Mouse (Mus musculus) left cerebral cortex, adult 8-10 months (tissue): Measurements from ENCODE around the gene Arl8b. TPM values are rescaled to one million over a fixed set of nuclear protein-coding genes. Genes with fewer than 3 reads are reported as not detected.

Experiments
- DNase-seq, 2 experiments: peaks; one replicate each; pipeline ENCODE4 v3.0.0; 2022; ENCODE audit warnings: low spot score in 2 of 2
- total RNA-seq, 4 experiments: library from RNA; stranded (reverse); gene quantifications; 2 replicates each; pipeline ENCODE4 v1.2.4; 2022

The Arl8b gene
- total RNA-seq, 4 experiments from 2014 or later, result 199 to 232 (median 219) TPM

DNA sequence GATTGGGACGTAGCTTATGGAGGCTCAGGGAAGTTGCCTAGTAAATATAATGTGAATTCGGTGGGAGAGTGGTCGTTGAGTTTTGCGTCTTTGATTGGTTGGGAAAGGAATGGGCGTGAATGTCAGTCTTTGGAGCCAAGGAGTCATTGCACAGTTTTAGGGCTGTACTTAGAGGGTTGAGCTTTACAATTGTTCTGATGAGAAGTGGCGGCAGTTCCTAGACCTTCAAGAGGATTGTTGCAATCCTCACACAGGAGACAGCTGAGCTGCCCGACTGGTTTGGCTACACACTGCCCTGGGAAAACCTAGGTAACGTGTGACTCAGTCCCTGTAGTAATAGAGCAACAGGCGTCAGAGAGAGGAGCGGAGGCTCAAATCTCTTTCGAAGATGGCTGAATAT, 1.2 kb downstream of the Arl8b start:
- no peak for DNase-seq

GRCm38 (mm10) chr6:108784796-108785195, 1.9 kb downstream of the Arl8b start:
- no peak for DNase-seq

- DNase-seq, result no peak
These were observed 2.7 kb downstream of the Arl8b start for GRCm38 (mm10) chr6:108785551-108785950.

DNA sequence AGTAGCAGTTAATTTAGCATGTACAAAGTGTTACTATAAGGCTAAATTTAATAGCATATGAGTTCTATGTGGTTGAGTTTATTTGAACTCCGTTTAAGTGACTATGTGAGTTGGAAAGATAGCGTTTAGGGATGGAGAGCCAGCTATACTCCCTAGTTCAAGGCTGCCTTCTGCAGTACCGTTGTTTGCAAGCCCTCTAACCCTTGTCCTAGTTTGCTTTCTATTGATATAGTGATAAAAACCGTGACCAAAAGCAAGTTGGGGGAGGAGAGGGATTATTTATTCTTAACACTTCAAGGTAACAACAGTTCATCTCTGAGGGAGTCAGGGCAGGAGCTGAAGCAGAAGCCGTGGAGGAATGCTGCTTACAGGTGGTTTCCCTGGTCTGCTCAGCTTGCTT, 8.6 kb downstream of the Arl8b start:
- no peak for DNase-seq

- DNase-seq, result no peak
These were observed 13.0 kb downstream of the Arl8b start for GRCm38 (mm10) chr6:108795912-108796311.

DNA sequence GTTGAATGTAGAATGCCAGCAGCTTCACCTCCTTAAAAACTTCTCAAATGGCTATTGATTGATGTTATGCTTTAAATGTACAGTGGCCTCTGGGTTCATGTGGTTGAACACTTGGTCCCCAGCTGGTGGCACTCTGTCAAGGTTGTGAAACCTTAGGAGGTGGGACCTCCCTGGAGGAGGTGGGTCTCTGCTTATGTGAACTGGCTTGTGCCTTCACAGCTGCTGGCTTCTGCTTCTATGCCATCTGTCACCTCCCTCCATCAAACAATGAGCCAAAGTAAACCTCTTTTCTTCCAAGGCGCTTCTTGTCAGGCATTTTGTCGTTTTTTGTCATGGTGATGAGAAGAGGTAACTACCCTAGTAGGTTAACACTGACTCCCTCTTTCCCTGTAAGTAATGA, 13.8 kb downstream of the Arl8b start:
- no peak for DNase-seq

GRCm38 (mm10) chr6:108805194-108805593, 22.3 kb downstream of the Arl8b start:
- DNase-seq, result no peak

GRCm38 (mm10) chr6:108805871-108806270, 23.0 kb downstream of the Arl8b start:
- DNase-seq, result no peak

DNA sequence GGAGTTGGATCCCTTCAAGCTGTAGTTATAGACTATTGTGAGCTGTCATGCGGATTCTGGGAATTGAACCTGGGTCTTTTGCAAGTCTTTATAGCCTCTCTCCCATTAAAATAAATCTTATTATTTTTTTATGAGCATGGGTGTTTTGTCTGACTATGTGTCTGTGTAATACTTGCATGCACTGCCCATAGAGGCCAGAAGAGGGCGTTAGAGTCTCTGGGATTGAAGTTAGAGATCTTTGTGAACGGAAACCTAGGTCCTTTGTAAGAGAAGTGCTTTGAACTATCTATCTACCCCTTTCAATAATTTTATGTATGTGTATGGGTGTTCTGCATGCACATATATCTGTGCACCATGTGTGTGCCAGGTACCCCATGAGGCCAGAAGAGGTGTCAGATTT, 24.5 kb downstream of the Arl8b start:
- no peak for DNase-seq

- no peak for DNase-seq
These were observed 25.9 kb downstream of the Arl8b start for GRCm38 (mm10) chr6:108808786-108809185.

DNA sequence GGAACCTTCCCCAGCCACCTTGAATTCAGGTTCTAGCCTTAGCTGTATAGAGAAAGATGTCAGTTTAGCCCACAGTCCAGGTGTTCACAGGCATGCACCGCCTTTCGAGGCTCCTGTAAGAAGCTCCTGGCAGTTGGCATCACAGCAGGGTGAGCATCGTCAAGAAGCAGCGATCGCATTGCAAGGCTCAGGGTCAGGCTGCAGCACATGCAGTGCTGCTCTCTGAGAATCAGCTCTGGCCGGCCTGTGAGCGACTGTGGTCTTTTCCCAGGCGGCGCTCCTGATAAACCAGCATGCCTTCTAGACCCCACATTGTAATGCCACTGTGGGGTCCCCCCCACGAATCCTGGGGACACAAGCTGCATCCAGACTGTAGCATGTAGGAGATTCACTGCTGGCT, 27.3 kb downstream of the Arl8b start:
- DNase-seq, result no peak

DNA sequence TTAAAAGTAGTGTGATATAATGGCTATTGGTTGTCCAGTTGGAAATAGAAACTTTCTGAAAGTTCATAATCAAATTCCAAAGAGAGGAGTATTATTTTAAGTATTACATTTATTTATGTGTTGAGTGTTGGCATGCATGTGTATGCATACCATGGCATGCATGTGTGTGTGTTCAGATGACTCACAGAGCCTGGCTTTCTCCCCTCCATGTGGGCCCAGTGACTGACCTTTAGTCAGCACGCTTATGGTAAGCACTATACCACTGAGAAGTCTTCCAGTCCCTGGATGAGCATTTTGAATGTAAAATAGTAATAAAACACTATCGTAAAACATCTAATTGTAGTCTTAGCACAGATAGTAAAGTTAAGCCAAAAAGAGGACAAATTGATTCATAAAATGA, 29.2 kb downstream of the Arl8b start:
- DNase-seq, result no peak

DNA sequence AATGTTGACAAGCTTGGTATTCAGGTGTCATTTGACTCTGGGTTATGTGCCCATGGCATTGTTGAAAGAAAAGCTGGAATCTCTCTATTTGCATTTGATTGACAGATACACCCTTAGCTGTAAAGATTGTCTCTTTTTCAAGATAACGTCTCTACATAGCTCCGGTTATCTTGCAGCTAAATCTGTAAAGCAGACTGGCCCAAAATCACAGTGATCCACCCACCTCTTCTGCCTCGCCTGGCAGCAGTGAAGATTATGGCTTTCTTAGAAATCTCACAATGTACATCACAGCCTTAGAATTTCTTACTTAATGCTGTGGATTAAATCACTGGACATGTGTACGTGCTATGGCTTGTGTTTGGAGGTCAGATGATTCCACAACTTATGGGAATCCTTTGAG, 34.6 kb downstream of the Arl8b start:
- no peak for DNase-seq

GRCm38 (mm10) chr6:108824816-108825545, 42.1 kb downstream of the Arl8b start:
- no peak for DNase-seq

DNA sequence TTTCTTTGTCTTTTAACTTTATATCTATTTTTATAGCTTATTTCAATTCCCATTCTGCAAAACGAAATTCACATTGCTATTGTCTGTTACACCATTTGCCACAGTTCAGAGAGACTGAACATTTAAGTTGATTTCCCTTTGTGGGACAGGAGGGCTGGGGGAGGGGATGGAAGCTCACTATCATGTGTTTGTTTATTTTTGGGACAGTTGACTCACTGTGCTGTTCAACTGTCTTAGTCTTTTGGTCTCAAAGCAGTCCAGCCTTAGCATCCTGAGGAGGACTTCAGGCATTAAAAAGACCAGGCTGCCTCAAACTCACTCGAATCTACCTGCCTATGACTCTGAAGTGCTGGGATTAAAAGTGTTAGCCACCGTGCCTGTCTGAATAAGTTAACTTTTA, 43.2 kb downstream of the Arl8b start:
- DNase-seq, result no peak

GRCm38 (mm10) chr6:108827336-108827920, 44.5 kb downstream of the Arl8b start:
- DNase-seq, result no peak

GRCm38 (mm10) chr6:108828234-108828868, 45.5 kb downstream of the Arl8b start, which contains the start of gene Edem1:
Edem1 (plus strand) TSS chr6:108828641.
- peak; percentile 84 to 97 for DNase-seq

DNA sequence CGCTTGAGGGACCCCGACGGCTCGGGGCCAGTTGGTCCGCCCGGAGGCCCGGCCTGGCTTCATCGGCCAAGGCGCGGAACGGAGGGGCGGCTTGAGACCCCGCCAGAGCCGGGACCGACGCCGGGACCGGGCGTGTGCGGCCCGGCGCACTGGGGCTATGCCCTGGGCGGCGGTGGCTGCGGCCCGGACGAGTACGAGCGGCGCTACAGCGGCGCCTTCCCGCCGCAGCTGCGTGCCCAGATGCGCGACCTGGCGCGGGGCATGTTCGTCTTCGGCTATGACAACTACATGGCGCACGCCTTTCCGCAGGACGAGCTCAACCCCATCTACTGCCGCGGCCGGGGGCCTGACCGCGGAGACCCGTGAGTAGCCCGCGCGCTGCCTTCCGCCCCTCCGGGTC, 46.0 kb downstream of the Arl8b start:
- no peak for DNase-seq

- no peak for DNase-seq
These were observed 46.8 kb downstream of the Arl8b start for GRCm38 (mm10) chr6:108829386-108830370.

GRCm38 (mm10) chr6:108832170-108832569, 49.3 kb downstream of the Arl8b start:
- no peak for DNase-seq

DNA sequence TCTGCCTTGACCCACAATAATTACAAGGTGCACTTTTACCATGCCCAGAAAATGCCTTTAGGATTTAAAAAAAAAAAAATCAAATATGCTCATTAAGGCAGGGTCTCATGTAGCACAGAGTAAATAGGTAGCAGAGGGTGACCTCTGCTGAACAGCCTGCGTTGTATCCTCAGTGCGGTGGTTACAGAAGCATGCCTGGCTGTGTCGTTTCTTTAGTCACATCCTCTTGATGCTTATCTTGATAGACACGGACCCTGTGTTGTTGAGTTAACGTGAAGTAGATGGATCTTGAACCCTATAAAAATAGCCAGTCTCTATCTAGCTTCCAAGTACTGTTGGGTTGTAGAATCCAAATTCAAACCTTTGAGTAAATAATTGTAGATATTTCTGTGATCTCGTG, 50.1 kb downstream of the Arl8b start:
- no peak for DNase-seq
